Mouse (Mus musculus) embryonic fibroblast, embryonic 13.5 days (primary cell): ENCODE results near the gene Tnfaip8l2.

Source experiments
- CTCF ChIP-seq: IDR thresholded peaks from 2 replicates; pipeline ENCODE4 v1.5.1; 2011; ENCODE audit warnings: mild to moderate bottlenecking, control low read depth, low read length, moderate library complexity, borderline replicate concordance; ENCODE audit not compliant: insufficient read depth
- POLR2A ChIP-seq: IDR thresholded peaks from 2 replicates; pipeline ENCODE4 v1.6.1; 2011; ENCODE audit warnings: low read depth, mild to moderate bottlenecking, control low read depth, low read length, moderate library complexity

GRCm38 (mm10) chr3:95133176-95133575 is 9.0 kb downstream of the Tnfaip8l2 start:
- no peak for TF ChIP-seq CTCF
- no peak for TF ChIP-seq POLR2A
